Mouse (Mus musculus): ENCODE data around the gene Mea1.

DNA sequence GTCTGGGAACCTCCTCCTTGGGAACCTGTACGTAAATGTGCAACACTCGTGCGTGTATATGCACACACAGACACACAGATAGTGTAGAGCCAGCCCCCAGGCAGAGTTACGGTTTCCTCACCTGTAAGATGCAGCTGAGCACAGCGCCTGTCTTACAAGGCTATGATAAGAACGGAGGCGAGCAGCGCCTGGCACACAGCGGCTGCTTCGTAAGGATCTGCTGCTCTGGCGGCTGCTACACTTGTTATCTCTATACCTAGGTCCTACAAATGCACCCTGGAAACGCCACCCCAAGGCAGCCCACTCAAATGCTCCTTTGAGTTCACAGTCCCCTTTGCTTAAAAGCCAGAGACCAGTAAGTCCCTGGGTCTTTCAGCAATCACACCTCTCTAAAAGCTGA is 12.1 kb downstream of the Mea1 start:
- no peak for TF ChIP-seq GATA1 (IDR thresholded peaks at IDR 0.05; ENCODE audit: low read length)
- TF ChIP-seq TAL1 (IDR thresholded peaks at IDR 0.05; ENCODE audit: low read length): no peak
